Mouse (Mus musculus) stomach, embryonic 14.5 days (tissue): ENCODE data around the gene Caprin1. TPM values are rescaled to one million over a fixed set of nuclear protein-coding genes. Genes with fewer than 3 reads are reported as not detected.

Experiments
- ATAC-seq: fragments of 200-750 bp; cut with Nextera tagmentation; 2 replicates; pipeline ENCODE4 v1.8.0; 2017; ENCODE audit warnings: low read depth, moderate TSS enrichment; ENCODE audit not compliant: insufficient number of reproducible peaks, insufficient read depth, low FRiP score
- H3K27ac ChIP-seq: fragments of 300-500 bp; sonication (generic); 2 replicates; pipeline ENCODE4 v1.5.1; 2014; ENCODE audit warnings: mild to moderate bottlenecking, low read length, moderate library complexity, mixed read lengths
- H3K27me3 ChIP-seq: fragments of 300-500 bp; sonication (generic); 2 replicates; pipeline ENCODE4 v1.6.1; 2014; ENCODE audit warnings: low read length, control low read depth, mixed read lengths; ENCODE audit not compliant: control insufficient read depth, insufficient read depth
- H3K36me3 ChIP-seq: fragments of 300-500 bp; sonication (generic); 2 replicates; pipeline ENCODE4 v1.6.1; 2014; ENCODE audit warnings: mild to moderate bottlenecking, control low read depth, low read length, moderate library complexity, mixed read lengths; ENCODE audit not compliant: control insufficient read depth, insufficient read depth
- H3K4me1 ChIP-seq: fragments of 300-500 bp; sonication (generic); 2 replicates; pipeline ENCODE4 v1.6.1; 2014; ENCODE audit warnings: low read length, control low read depth, mixed read lengths; ENCODE audit not compliant: control insufficient read depth, insufficient read depth
- H3K4me2 ChIP-seq: fragments of 300-500 bp; sonication (generic); replicated peaks from 2 replicates; pipeline ENCODE4 v1.6.1; 2014; ENCODE audit warnings: low read depth, low read length, control low read depth
- H3K4me3 ChIP-seq: fragments of 300-500 bp; sonication (generic); 2 replicates; pipeline ENCODE4 v1.5.1; 2014; ENCODE audit warnings: low read depth, low read length, control low read depth
- H3K9ac ChIP-seq: fragments of 300-500 bp; sonication (generic); replicated peaks from 2 replicates; pipeline ENCODE4 v1.6.1; 2014; ENCODE audit warnings: low read depth, mild to moderate bottlenecking, control low read depth, low read length, moderate library complexity, mixed read lengths
- H3K9me3 ChIP-seq: fragments of 300-500 bp; sonication (generic); 2 replicates; pipeline ENCODE4 v1.6.1; 2016; ENCODE audit warnings: low read depth, low read length, control low read depth; ENCODE audit not compliant: control insufficient read depth
- WGBS: fragments of 180-500 bp; shearing (Covaris S2); extraction: QIAGEN DNeasy Blood & Tissue Kit; methylation state at CpG from one replicate; pipeline ENCODE4 v1.1.7; 2014; 5-methylcytosine and 5-hydroxymethylcytosine counted together
- polyA plus RNA-seq: library from polyadenylated mRNA; unstranded; fragments of >200 nt; fragmentation: Nextera tagmentation; extraction: Ambion mirVana; gene quantifications from 2 replicates; pipeline ENCODE4 v1.2.1, GENCODE M21; 2014

Caprin1 gene
- polyA plus RNA-seq, 1 experiment from 2014 or later = 358 TPM

DNA sequence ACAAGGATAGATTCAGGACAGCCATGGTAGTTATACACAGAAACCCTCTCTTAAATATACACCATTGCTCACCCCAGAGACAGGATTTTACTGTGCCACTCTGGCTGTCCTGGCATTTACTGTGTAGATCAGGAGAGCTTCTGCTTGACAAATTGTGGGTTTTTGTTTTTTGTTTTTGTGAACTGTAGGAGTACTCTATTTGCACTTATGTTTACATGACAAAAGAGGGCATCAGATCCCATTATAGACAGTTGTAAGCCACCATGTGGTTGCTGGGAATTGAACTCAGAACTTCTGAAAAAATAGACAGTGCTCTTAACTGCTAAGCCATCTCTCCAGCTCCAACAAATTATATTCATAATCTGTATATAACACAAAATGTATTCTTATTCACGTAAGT, 5.4 kb downstream of the Caprin1 start:
- 92% methylated on average over 1 of the region's 1 CpGs for WGBS
- peaks cover 45% of the 10 kb centered on the region for H3K36me3 ChIP-seq
- H3K27me3 ChIP-seq = no peaks in the 10 kb centered on the region
- no peak overlapping the region for H3K27ac ChIP-seq
- no peak overlapping the region for H3K4me3 ChIP-seq
- H3K9me3 ChIP-seq = no peaks in the 10 kb centered on the region
- ATAC-seq = no peak
- no peak overlapping the region for H3K4me2 ChIP-seq
- no peak overlapping the region for H3K9ac ChIP-seq
- H3K4me1 ChIP-seq = no peaks in the 10 kb centered on the region

GRCm38 (mm10) chr2:103785735-103786134, 11.7 kb downstream of the Caprin1 start:
- H3K4me2 ChIP-seq = no peak overlapping the region
- H3K9me3 ChIP-seq = no peaks in the 10 kb centered on the region
- no peak for ATAC-seq
- WGBS = 95% methylated on average over 1 of the region's 1 CpGs
- H3K4me3 ChIP-seq = no peak overlapping the region
- H3K9ac ChIP-seq = no peak overlapping the region
- H3K27ac ChIP-seq = no peak overlapping the region
- peaks cover 38% of the 10 kb centered on the region for H3K36me3 ChIP-seq
- no peaks in the 10 kb centered on the region for H3K4me1 ChIP-seq
- H3K27me3 ChIP-seq = no peaks in the 10 kb centered on the region

GRCm38 (mm10) chr2:103784621-103785020, 12.8 kb downstream of the Caprin1 start:
- no peaks in the 10 kb centered on the region for H3K4me1 ChIP-seq
- no peak overlapping the region for H3K27ac ChIP-seq
- no peak overlapping the region for H3K9ac ChIP-seq
- H3K9me3 ChIP-seq = no peaks in the 10 kb centered on the region
- no peaks in the 10 kb centered on the region for H3K27me3 ChIP-seq
- 90% methylated on average over 4 of the region's 4 CpGs for WGBS
- H3K4me3 ChIP-seq = no peak overlapping the region
- peaks cover 41% of the 10 kb centered on the region for H3K36me3 ChIP-seq
- H3K4me2 ChIP-seq = no peak overlapping the region
- ATAC-seq = no peak

DNA sequence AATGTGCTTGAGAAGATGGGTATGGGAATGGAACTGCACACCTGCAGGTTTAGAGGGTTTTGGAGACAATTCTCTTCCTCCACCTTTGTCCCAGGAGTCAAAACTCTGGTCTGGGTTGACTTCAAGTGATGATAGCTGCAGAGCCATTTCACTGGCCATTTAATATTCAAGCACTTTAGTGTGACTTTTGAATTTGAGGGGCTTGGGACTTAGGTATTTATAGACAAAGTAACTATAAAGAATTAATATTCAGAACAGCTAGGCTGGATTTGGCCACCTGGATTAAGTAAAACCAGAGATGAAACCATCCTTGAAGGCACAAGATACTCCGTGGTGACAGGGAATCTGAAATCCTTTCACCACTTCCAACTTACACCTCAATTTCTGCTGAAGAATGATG, 35.0 kb downstream of the Caprin1 start:
- ATAC-seq = no peak
- Histone ChIP-seq H3K27me3 (no peaks in the 10 kb centered on the region), H3K27ac (no peak overlapping the region), H3K36me3 (peaks cover 29% of the 10 kb centered on the region), H3K4me1 (peaks cover 4% of the 10 kb centered on the region; the same call in 1 of the 2 replicates), H3K9ac (no peak overlapping the region), H3K9me3 (no peaks in the 10 kb centered on the region), H3K4me2 (no peak overlapping the region), H3K4me3 (no peak overlapping the region)
- WGBS = 50% methylated on average over 1 of the region's 1 CpGs

DNA sequence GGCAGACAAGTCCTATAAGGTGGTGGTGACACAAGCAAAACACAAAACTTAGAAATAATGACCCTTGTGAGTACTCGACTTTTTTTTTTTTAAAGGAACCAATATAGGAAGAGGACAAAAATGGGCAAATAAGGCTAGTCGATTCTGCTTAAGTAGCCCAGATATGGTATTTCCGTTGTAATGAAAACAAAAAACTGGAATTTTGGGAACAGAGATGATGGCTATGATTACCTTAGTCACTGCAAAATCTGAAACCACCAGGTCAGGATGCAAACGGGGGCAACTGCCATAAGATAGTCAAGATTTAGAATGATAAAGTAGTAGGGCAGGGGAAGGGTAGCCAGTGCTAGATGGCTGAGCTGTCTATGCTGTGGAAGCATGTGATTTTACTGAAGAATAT, 35.5 kb downstream of the Caprin1 start:
- H3K9ac ChIP-seq = no peak overlapping the region
- peaks cover 26% of the 10 kb centered on the region for H3K36me3 ChIP-seq
- peak overlapping the region; percentile 87 for H3K4me2 ChIP-seq
- WGBS = 36% methylated on average over 4 of the region's 4 CpGs
- no peaks in the 10 kb centered on the region for H3K9me3 ChIP-seq
- H3K4me3 ChIP-seq = peak overlapping the region; percentile 80
- no peak overlapping the region for H3K27ac ChIP-seq
- peaks cover 4% of the 10 kb centered on the region; the same call in 1 of the 2 replicates for H3K4me1 ChIP-seq
- H3K27me3 ChIP-seq = no peaks in the 10 kb centered on the region
- no peak for ATAC-seq

- Histone ChIP-seq H3K4me3 (peak within 1 kb of the TSS; percentile 80), H3K9ac (peak within 1 kb of the TSS; percentile 57), H3K9me3 (no peaks in the 10 kb centered on the region), H3K27me3 (no peaks in the 10 kb centered on the region), H3K4me2 (peak within 1 kb of the TSS; percentile 87), H3K4me1 (peaks cover 4% of the 10 kb centered on the region; the same call in 1 of the 2 replicates), H3K27ac (peak within 1 kb of the TSS; percentile 67), H3K36me3 (peaks cover 18% of the 10 kb centered on the region)
- ATAC-seq = peak; percentile 97
- WGBS = under 1% methylated on average over 47 of the region's 47 CpGs
Observed at GRCm38 (mm10) chr2:103760906-103761716, 36.3 kb downstream of the Caprin1 start, which contains the start of gene Nat10. Gene Nat10 (minus strand): TSS chr2:103761270.

GRCm38 (mm10) chr2:103760421-103760820, 37.0 kb downstream of the Caprin1 start:
- H3K4me3 ChIP-seq = peak overlapping the region; percentile 80
- no peaks in the 10 kb centered on the region for H3K27me3 ChIP-seq
- H3K4me2 ChIP-seq = peak overlapping the region; percentile 87
- peak overlapping the region; percentile 67 for H3K27ac ChIP-seq
- peaks cover 20% of the 10 kb centered on the region for H3K36me3 ChIP-seq
- ATAC-seq = no peak
- peaks cover 4% of the 10 kb centered on the region; the same call in 1 of the 2 replicates for H3K4me1 ChIP-seq
- no peaks in the 10 kb centered on the region for H3K9me3 ChIP-seq
- peak overlapping the region; percentile 57 for H3K9ac ChIP-seq
- WGBS = under 1% methylated on average over 12 of the region's 12 CpGs

DNA sequence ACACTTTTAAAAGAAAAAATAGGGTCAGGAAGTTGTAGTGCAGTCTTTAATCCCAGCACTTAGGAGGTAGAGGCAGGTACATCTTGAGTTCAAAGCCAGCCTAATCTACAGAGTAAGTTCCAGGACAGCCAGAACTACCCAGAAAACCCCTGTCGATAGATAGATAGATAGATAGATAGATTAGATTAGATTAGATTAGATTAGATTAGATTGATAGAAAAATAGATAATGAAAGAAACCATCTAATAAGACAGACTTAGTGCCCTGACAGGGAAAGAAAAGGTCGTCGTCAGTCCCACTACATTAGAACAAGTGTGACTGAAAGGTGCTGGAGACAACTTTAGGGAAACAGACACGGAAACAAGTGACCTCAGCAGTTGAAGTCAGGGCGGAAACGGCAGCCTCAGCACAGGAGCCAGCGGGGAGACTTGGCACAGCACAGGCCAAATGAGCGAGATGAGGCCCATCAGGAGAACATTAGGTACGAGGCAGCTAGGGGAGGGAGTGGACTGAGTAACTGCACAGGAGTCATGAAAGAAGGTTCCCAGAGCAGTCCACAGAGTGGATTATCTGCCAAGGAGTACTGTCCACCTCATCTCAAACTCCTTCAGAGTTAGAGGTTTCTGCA, 41.9 kb downstream of the Caprin1 start:
- no peak overlapping the region for H3K27ac ChIP-seq
- peaks cover 32% of the 10 kb centered on the region for H3K36me3 ChIP-seq
- no peak overlapping the region for H3K9ac ChIP-seq
- no peak overlapping the region for H3K4me2 ChIP-seq
- ATAC-seq = no peak
- H3K4me3 ChIP-seq = no peak overlapping the region
- H3K9me3 ChIP-seq = no peaks in the 10 kb centered on the region
- WGBS = 87% methylated on average over 9 of the region's 9 CpGs
- no peaks in the 10 kb centered on the region for H3K4me1 ChIP-seq
- no peaks in the 10 kb centered on the region for H3K27me3 ChIP-seq
